Mouse (Mus musculus): ENCODE results near the gene Podxl.

The Podxl gene

DNA sequence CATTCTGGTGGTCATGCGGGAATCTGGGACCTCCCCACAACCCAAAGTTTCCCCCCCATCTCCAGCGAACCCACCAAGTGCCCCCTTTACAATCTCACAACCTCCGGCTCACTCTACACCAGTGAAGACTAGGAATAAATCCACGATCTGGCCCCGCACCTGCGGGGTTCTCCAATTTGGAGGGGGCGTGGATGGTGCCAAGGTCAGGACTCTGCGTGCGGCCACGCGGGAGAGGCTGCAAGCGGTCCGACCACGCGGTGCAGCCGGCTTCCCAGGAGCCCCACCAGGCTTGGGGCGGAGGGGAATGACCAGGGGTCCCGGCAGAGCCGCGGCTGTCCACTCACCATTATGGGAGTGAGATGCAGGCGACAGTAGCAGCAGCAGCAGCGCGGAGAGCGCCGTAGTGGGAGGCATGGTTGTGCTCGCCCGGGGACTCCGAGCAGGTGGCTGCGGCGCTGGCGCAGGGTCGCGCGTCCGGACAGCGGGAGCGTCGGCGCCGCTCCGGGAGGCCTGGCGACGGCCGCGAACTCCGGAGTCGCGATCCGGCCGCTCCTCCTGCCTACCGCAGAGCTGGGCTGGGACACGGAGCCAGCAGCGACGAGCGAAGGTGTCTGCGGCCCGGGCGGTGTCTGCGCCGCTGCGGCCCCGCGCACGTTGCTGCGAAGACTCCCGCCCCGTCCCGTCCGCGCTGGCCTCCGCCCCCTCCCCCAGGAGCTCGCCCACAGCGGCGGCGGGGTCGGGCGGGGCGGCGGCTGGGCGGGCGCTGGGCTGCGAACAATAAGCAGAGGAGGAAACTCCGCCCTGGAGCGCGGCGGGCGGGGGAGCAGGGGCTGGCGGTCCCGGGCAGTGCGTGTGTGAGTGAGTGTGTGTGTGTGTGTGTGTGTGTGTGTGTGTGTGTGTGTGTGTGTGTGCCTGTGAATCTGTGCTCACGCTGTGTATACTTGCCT, at the start of gene Podxl:
Podxl (minus strand) TSS at position 747 of the 947 bp plus-strand sequence.
- DNase-seq: peak; percentile 75 to 85

GRCm38 (mm10) chr6:31612560-31613270, 48.9 kb upstream of the Podxl start:
- DNase-seq: no peak

DNA sequence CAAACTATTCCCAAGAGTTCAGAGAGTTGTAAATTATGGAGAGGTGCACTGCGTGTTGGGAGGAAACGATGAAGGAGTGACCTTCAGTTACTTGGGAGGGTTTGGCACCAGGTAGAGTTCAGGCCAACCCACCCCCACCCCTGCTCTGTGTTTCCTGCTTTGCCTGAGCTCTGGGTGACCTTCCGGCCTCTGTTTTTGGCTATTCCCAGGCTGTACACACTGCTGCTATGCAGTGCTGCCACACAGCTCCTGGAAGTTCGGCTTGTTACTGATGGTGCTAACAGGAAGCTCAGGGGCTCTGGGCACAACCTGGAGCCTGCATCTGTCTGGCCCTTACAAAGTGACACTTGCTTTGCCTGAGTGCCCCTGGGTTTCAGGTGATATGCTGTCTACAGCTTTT, 42.6 kb upstream of the Podxl start:
- no peak for DNase-seq

- peak in 1 of 2 experiments; percentile 14 for DNase-seq
These were observed 41.0 kb upstream of the Podxl start for GRCm38 (mm10) chr6:31604629-31605265.

DNA sequence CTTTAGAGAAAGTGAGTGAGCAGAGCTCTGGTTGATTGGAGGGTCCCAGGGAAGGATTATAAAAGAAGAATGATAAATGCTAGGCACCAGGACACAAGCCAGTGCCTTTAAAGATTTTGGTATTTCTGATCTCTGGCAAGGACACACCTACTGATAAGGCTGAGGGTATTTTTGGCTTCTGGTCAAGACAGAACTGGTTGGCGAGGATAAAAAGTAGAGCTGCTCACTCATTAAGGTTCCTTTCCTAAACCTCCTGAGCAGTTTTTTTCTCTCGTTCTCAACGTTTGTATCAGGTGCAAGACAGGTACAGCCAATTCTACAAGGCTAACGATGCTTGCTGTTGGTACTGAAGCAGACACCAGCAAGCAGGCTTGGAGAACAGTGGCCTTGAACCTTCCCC, 38.7 kb upstream of the Podxl start:
- DNase-seq: no peak

DNA sequence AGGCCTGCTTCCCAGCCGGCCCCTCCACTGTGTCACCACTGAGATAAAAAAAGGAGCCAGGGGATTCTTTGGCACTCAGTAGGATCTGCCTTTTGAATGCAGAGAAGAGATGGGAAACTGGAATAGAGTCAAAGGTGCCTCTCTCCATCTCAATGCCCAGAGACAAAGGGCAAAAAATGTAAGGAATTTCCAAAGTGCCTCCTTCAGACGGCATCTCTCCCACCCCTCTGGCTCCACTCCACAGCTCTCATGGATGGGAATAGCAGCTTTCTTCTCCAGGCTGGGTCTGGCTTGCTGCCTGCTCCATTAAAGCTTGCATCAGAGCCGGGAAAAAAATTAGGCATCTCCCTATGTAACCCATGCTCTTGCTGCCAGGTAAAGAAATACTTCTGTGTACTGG, 37.4 kb upstream of the Podxl start:
- DNase-seq: peak; percentile 42 to 56

- peak in 1 of 2 experiments; percentile 12 for DNase-seq
These were observed 36.1 kb upstream of the Podxl start for GRCm38 (mm10) chr6:31599863-31600262.

- DNase-seq: no peak
These were observed 34.6 kb upstream of the Podxl start for GRCm38 (mm10) chr6:31598349-31598911.

DNA sequence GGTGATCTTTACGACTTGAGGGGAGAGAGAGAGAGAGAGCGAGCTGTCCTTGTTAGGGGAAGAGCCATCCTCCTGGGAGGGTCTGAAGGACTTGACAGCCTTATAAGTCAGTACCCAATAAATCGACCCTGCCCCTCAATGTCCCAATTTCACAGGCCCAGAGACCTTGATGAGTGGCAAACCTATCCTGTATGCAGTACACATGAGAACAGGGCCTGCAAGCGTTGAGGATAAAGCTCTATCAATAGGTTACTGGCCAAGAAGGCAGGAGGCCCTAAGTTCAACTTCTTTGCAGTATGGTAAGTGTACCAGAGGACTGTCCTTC, 33.3 kb upstream of the Podxl start:
- DNase-seq: no peak

GRCm38 (mm10) chr6:31596346-31597135, 32.8 kb upstream of the Podxl start:
- peak; percentile 31 to 54 for DNase-seq

GRCm38 (mm10) chr6:31592579-31593238, 28.9 kb upstream of the Podxl start:
- no peak for DNase-seq

- DNase-seq: no peak
These were observed 28.3 kb upstream of the Podxl start for GRCm38 (mm10) chr6:31592128-31592527.

DNA sequence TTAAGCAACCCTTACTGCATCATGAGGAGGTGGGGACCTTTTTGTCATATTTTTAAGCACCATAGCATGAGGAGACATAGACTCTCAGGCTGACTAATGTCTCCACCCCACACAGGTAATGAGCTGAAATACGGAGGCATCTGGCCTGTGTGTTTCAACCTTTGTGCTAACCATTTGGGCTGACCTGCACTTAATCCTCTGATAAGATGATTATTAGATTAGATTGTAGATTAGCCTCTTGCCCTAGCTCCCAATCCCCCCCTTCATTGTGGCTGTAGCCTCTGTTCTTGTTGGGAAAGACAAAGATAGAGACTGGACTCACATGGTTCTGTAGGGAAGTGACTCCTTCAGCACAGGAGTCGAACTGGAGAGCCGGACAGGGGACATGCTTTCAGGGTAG, 27.9 kb upstream of the Podxl start:
- no peak for DNase-seq

DNA sequence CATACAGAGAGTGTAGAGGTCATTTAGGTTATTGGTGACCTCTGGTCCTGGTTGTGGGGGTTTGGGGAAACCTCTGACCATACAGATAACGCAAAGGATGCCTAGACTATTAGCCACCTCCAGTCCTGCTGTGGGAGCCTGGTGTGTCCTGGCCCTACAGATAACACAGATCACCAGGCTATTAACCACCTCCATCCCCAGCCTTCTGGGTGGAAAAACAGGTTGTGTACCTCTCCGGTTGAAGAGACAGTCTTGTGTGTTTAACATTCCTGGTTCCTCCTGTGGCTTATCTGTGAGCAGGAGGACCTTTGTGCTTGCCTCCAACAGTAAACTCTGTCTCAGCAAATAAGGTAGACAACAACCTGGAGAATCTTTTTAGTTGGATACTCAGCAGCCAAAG, 27.0 kb upstream of the Podxl start:
- DNase-seq: no peak

- no peak for DNase-seq
These were observed 25.5 kb upstream of the Podxl start for GRCm38 (mm10) chr6:31589268-31589667.

GRCm38 (mm10) chr6:31587655-31588054, 23.9 kb upstream of the Podxl start:
- no peak for DNase-seq

DNA sequence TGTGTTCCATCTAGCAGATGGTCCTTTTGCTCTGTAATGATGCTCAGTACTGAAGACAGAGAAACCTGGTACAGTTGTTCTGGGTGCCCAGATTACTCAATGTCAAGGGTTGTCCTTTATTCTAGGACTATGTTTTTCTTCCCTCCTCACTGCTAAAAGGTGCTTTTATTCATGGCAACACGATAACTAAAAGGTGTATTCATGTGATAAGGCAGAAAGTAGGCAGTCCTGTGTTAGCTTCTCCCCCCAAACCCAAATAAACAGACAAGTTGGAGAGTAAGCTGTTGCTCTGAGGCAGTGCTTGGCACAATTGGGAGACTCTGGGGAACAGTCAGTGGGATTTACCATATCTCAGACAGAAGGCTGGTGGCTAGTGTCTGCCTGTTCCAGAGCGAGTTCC, 22.3 kb upstream of the Podxl start:
- no peak for DNase-seq

- no peak for DNase-seq
These were observed 12.4 kb upstream of the Podxl start for GRCm38 (mm10) chr6:31576151-31576550.

DNA sequence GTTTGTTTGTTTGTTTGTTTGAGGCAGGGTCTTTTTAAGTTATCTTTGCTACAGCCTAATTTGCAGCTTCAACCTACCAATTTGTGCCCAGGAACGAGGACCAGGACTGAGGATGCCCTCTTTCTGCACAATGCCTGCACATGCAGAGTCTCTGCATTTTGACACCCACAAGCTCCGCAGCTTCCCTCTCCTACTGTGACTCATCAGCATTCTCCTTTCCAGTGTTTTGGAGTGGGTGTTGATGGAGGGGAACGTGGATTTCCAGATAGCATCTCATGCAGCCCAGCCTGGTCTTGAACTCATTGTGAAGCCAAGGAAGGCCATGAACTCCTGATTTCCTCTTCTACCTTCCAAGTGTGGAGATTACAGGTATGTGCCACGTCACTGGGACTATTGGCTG, 11.3 kb upstream of the Podxl start:
- DNase-seq: no peak

- no peak for DNase-seq
These were observed 7.7 kb upstream of the Podxl start for GRCm38 (mm10) chr6:31571459-31571858.

- no peak for DNase-seq
These were observed 4.4 kb upstream of the Podxl start for GRCm38 (mm10) chr6:31568070-31568595.

DNA sequence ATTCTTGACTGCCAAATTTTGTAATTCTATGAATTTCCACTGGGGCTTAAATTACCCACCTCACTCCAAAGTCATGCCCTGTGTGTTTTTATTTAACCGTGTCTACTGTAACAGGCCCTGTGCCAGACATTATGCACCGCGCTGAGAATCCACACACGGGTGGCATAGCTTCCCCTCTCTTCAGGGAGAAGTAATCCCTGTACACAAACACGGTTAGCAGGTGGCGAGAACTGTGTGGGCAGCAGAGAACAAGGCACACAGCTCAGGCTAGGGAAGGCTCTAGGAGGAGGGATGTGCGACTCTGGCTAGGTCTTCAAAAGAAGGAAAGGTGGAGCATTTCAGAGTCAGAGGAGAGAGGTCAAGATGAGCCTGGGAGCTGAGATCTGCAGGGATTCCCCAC, 3.4 kb upstream of the Podxl start:
- no peak for DNase-seq
